Mouse (Mus musculus) embryonic facial prominence, embryonic 10.5 days (tissue): ENCODE measurements around the gene Ccdc47. TPM values are rescaled to one million over a fixed set of nuclear protein-coding genes. Genes with fewer than 3 reads are reported as not detected.
A peak's percentile ranks its signal among the peaks of the same experiment; 100 is the strongest.

Source experiments
- DNase-seq: peaks from one replicate; pipeline ENCODE4 v3.0.0-alpha.2; 2017; ENCODE audit warnings: low spot score
- H3K27ac ChIP-seq: fragments of 300-500 bp; sonication (generic); replicated peaks from 2 replicates; pipeline ENCODE4 v1.5.1; 2016; ENCODE audit warnings: mild to moderate bottlenecking
- H3K27me3 ChIP-seq: fragments of 300-500 bp; sonication (generic); replicated peaks from 2 replicates; pipeline ENCODE4 v1.6.1; 2016; ENCODE audit warnings: low read depth, mild to moderate bottlenecking; ENCODE audit not compliant: poor library complexity, severe bottlenecking
- H3K36me3 ChIP-seq: fragments of 300-500 bp; sonication (generic); replicated peaks from 2 replicates; pipeline ENCODE4 v1.6.1; 2016; ENCODE audit warnings: mild to moderate bottlenecking, moderate library complexity
- H3K4me1 ChIP-seq: fragments of 300-500 bp; sonication (generic); 2 replicates; pipeline ENCODE4 v1.6.1; 2016
- H3K4me3 ChIP-seq: fragments of 300-500 bp; sonication (generic); 2 replicates; pipeline ENCODE4 v1.5.1; 2016; ENCODE audit warnings: mild to moderate bottlenecking, moderate library complexity
- H3K9me3 ChIP-seq: fragments of 300-500 bp; sonication (generic); 2 replicates; pipeline ENCODE4 v1.6.1; 2016; ENCODE audit warnings: mild to moderate bottlenecking
- WGBS: fragments of 180-500 bp; shearing (Covaris S2); methylation state at CpG from one replicate; pipeline ENCODE4 v1.1.7; 2016; 5-methylcytosine and 5-hydroxymethylcytosine counted together
- polyA plus RNA-seq: library from polyadenylated mRNA; unstranded; fragments of >200 nt; fragmentation: Nextera tagmentation; extraction: Ambion mirVana; gene quantifications from 2 replicates; pipeline ENCODE4 v1.2.1, GENCODE M21; 2016

Ccdc47 gene
- polyA plus RNA-seq, 1 experiment from 2014 or later, result 71.2 TPM

DNA sequence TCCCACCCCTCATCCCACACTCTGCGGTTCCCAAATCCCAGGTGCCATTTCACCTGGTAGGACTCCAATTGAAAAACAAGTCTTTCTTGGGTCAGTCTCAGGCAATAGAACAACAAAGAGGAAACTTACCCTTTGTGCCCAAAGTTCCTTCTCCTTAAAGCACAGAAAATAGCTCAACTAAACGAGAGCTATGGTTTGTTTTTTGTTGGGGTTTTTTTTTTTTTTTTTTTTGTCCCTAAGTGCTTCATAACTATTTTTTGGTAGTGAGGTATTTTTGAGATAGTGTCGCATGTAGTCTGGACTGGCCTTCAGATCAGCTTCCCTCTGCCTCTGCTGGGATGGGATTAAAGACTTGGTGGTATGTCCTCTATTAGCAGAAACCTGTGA lies 22.0 kb downstream of the Ccdc47 start:
- 38% methylated on average over 3 of the region's 3 CpGs for WGBS
- no peaks in the 10 kb centered on the region for H3K9me3 ChIP-seq
- peak overlapping the region; percentile 89 for H3K27ac ChIP-seq
- peaks cover 27% of the 10 kb centered on the region for H3K36me3 ChIP-seq
- peak overlapping the region; percentile 85 for H3K4me3 ChIP-seq
- H3K27me3 ChIP-seq, result no peaks in the 10 kb centered on the region
- DNase-seq, result no peak
- H3K4me1 ChIP-seq, result peaks cover 12% of the 10 kb centered on the region

DNA sequence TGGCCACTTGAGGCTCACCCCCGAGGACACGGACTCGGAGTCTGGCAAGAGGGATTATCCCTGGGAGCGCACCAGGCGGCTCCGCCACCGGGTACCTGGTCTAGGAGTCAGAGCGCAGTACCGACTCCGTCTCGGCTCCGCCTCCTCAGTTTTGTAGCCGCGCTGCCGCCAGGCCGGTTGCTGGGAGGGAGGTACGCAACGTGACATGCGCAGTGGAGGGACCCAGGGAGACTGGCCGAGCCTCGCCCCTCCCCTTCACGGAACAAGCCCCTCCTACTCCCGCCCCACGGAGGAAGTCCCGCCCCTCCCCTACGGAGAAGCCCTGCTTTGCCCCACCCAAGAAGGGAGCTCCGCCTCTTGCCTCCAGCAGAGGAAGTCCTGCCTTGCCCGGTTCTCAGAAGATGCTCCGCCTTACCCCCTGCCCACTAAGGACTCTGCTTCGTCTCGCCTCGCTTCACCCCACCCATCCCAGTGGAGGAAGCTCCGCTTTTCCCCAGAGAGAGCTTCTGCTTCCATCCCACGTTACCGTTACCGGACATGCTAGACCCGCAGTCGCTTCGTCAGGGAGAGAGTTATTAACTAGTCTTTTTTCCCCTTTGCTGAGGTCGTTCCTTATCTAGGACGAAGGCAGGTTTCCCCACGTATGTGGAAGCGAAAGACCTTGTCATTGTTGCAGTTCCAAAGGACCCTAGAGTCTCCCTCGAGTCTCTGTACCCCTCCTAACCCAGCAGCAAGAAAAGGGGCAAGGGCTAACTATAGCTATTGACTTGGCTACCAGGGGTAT lies 22.6 kb downstream of the Ccdc47 start:
- DNase-seq, result peak; percentile 99
- no peaks in the 10 kb centered on the region for H3K27me3 ChIP-seq
- WGBS, result under 1% methylated on average over 44 of the region's 44 CpGs
- H3K4me1 ChIP-seq, result peaks cover 12% of the 10 kb centered on the region
- H3K36me3 ChIP-seq, result peaks cover 25% of the 10 kb centered on the region
- peak overlapping the region; percentile 89 for H3K27ac ChIP-seq
- no peaks in the 10 kb centered on the region for H3K9me3 ChIP-seq
- peak overlapping the region; percentile 85 for H3K4me3 ChIP-seq

DNA sequence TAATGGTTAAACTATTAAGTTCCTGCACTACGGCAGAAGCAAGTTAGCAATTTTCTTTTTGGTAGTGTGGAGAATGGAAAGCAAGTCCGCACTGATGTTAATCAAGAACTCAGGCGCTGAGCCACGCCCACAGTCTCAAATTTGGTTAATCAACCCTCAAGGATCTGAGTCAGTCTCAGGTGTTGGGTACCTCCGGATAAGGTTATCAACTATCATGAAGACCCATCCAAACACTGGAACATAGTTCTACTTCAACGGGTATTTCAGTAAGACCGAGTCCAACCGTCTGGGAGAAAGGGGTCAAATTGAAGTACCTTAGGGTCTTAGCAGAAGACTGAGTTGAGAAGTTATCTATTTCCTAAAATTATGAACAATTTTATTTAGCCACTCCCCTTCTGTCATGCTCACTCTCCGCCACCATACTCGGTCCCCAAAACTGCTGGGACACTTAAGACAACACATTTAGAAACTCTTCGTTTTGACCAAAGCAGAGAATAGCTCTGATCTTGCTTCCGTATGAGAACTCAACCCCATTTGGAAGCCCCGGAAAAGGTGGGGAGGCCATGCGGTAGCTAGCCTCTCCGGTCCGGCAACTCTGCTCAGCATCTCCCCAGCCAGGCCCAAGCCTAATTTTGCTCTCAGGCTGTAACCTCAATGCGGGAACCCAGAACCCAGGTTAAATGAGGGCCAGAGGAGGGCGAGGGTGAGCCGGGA lies 23.3 kb downstream of the Ccdc47 start:
- DNase-seq, result no peak
- WGBS, result 12% methylated on average over 19 of the region's 19 CpGs
- peak overlapping the region; percentile 85 for H3K4me3 ChIP-seq

GRCm38 (mm10) chr11:106192241-106192640 lies 23.9 kb downstream of the Ccdc47 start:
- Histone ChIP-seq H3K4me1 (peaks cover 12% of the 10 kb centered on the region), H3K36me3 (peaks cover 12% of the 10 kb centered on the region), H3K27me3 (no peaks in the 10 kb centered on the region), H3K4me3 (peak overlapping the region; percentile 85), H3K27ac (no peak overlapping the region), H3K9me3 (no peaks in the 10 kb centered on the region)
- WGBS, result 88% methylated on average over 5 of the region's 5 CpGs
- DNase-seq, result no peak

More for the DNA sequence above, 23.3 kb downstream of the Ccdc47 start:
- peaks cover 12% of the 10 kb centered on the region for H3K4me1 ChIP-seq
- H3K27me3 ChIP-seq, result no peaks in the 10 kb centered on the region
- H3K27ac ChIP-seq, result peak overlapping the region; percentile 89
- no peaks in the 10 kb centered on the region for H3K9me3 ChIP-seq
- peaks cover 17% of the 10 kb centered on the region for H3K36me3 ChIP-seq

DNA sequence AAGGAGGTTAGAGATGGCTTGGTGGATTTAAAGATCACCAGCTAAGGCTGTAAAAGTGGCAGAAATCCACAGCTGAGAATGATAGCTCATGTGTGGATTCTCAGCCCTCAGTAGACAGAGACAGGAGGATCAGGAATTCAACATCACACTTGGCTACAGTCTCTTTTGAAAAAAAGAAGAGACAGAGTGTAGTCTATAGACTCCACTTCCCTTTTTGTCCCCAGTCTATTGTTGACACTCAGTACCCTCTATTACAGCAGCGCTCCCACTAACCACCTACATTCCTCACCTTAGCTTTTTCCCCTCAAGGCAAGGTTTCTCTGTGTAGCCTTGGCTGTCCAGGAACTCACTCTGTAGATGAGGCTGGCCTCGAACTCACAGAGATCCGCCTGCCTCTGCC lies 24.4 kb downstream of the Ccdc47 start:
- 93% methylated on average over 3 of the region's 3 CpGs for WGBS
- no peaks in the 10 kb centered on the region for H3K9me3 ChIP-seq
- no peaks in the 10 kb centered on the region for H3K27me3 ChIP-seq
- DNase-seq, result no peak
- no peak overlapping the region for H3K27ac ChIP-seq
- peaks cover 12% of the 10 kb centered on the region for H3K4me1 ChIP-seq
- H3K4me3 ChIP-seq, result no peak overlapping the region
- H3K36me3 ChIP-seq, result peaks cover 8% of the 10 kb centered on the region

DNA sequence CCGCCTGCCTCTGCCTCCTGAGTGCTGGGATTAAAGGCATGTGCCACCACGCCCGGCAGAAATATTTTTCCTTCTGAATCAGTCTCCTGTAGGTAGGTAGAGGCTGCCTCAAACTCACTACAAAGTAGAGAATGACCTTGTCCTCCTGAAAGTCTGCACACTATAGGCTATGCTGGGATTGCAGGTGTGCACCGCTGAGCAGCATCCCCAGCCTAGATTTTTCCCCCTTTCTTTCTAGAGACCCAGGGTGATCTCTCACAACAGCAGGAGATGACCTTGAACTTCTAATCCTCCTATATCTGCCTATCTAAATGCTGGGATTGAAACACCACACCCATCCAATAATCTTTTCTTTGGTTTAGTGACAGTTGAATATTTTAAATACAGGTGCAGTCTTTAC lies 28.8 kb downstream of the Ccdc47 start:
- Histone ChIP-seq H3K36me3 (peaks cover 15% of the 10 kb centered on the region), H3K9me3 (no peaks in the 10 kb centered on the region), H3K27me3 (no peaks in the 10 kb centered on the region), H3K4me3 (no peak overlapping the region), H3K27ac (no peak overlapping the region), H3K4me1 (peaks cover 5% of the 10 kb centered on the region; the same call in 1 of the 2 replicates)
- no peak for DNase-seq
- WGBS, result 92% methylated on average over 4 of the region's 4 CpGs

DNA sequence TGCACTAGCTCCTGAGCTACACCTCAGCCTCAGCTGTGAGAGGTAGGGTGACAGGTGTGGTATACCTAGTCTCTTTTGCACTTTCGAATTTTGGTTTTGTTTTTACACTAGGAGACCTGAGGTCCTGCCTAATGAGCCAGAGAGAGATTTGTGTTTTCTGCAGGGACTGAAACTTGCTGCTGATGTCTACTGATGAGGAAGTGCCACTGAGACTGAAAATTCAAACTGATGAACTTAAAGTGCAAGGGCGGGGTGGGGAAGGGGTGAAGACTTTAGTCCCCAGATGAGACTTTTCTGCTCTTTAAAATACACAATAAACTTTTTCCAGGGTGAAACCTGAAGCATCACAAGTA lies 35.7 kb downstream of the Ccdc47 start:
- H3K4me1 ChIP-seq, result peaks cover 11% of the 10 kb centered on the region
- 84% methylated on average over 2 of the region's 2 CpGs for whole genome bisulfite sequencing
- no peak overlapping the region for H3K27ac ChIP-seq
- peaks cover 20% of the 10 kb centered on the region; the same call in 1 of the 2 replicates for H3K36me3 ChIP-seq
- no peak overlapping the region for H3K4me3 ChIP-seq
- DNase-seq, result no peak
- no peaks in the 10 kb centered on the region for H3K9me3 ChIP-seq
- no peaks in the 10 kb centered on the region for H3K27me3 ChIP-seq

GRCm38 (mm10) chr11:106179711-106180448 lies 36.3 kb downstream of the Ccdc47 start:
- H3K4me3 ChIP-seq, result no peak overlapping the region
- H3K4me1 ChIP-seq, result peaks cover 8% of the 10 kb centered on the region
- H3K36me3 ChIP-seq, result peaks cover 20% of the 10 kb centered on the region; the same call in 1 of the 2 replicates
- no peaks in the 10 kb centered on the region for H3K27me3 ChIP-seq
- WGBS, result 57% methylated on average over 7 of the region's 7 CpGs
- H3K27ac ChIP-seq, result no peak overlapping the region
- DNase-seq, result no peak
- H3K9me3 ChIP-seq, result no peaks in the 10 kb centered on the region

DNA sequence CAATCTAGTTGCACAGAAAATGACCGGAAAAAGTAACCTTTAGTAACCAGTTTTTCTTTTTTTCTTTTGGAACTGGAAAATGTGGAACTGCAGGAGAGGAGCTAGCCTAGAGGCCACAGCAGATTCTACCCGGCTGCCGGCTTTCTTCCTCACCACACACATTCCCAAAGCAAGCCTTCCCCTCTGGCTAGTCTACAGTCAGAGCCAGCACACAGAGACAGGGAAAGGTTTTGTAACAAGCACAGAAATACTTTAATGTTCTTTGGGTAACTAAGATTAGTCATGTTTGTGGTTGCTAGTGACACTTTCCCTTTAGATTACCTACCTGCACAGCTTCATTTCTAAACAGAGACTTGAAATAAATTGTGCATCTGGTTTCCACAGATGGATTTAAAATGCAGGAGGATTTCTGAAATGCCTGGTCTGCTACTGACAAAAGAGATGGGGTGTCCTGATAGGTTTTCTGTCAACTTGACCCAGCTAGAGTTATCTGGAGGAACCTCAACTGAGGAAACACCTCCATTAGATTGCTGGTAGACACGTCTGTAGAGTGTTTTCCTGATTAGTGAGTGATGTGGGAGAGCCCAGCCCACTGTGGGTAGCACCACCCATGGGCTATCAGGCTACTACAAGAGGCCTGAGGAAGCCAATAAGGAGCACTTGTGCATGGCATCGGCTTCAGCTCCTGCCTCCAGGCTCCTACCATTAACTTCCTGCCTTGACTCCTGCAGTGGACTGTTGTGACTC lies 37.9 kb downstream of the Ccdc47 start:
- H3K27me3 ChIP-seq, result no peaks in the 10 kb centered on the region
- H3K27ac ChIP-seq, result no peak overlapping the region
- peaks cover 11% of the 10 kb centered on the region for H3K4me1 ChIP-seq
- DNase-seq, result no peak
- H3K9me3 ChIP-seq, result no peaks in the 10 kb centered on the region
- H3K36me3 ChIP-seq, result peaks cover 16% of the 10 kb centered on the region
- 72% methylated on average over 5 of the region's 5 CpGs for WGBS
- no peak overlapping the region for H3K4me3 ChIP-seq

- WGBS, result 89% methylated on average over 5 of the region's 5 CpGs
- no peak for DNase-seq
- Histone ChIP-seq H3K9me3 (no peaks in the 10 kb centered on the region), H3K27me3 (no peaks in the 10 kb centered on the region), H3K27ac (no peak overlapping the region), H3K36me3 (peaks cover 24% of the 10 kb centered on the region), H3K4me1 (peaks cover 11% of the 10 kb centered on the region), H3K4me3 (no peak overlapping the region)
Observed at GRCm38 (mm10) chr11:106176372-106176771, 39.8 kb downstream of the Ccdc47 start.

- Histone ChIP-seq H3K9me3 (no peaks in the 10 kb centered on the region), H3K27me3 (no peaks in the 10 kb centered on the region), H3K4me3 (no peak overlapping the region), H3K27ac (no peak overlapping the region), H3K4me1 (peaks cover 11% of the 10 kb centered on the region), H3K36me3 (peaks cover 33% of the 10 kb centered on the region)
- DNase-seq, result no peak
- 70% methylated on average over 3 of the region's 3 CpGs for WGBS
Observed at GRCm38 (mm10) chr11:106175081-106175480, 41.1 kb downstream of the Ccdc47 start.

DNA sequence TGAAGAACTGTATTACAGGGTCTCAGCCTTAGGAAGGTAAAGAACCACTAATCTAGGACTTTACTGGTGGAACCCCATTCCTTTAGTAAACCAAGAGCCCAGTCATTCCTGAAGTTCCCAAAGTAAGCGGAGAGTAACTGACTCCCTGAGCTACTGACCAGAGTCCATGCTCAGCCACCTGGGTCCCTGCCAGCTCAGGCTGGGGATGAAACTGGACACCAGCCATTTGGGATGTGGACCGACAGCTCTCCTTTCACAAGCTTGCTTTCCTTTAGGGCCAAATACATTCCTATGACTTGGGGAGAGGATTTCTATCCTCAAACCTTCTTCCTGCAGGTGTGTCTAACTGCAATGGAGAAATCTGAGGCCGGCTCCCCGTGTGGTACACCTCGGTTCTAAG lies 41.8 kb downstream of the Ccdc47 start:
- H3K36me3 ChIP-seq, result peaks cover 41% of the 10 kb centered on the region
- H3K4me1 ChIP-seq, result 0 out of 2 replicates have a peak, but pooled peaks cover 7% of the 10 kb centered on the region
- no peaks in the 10 kb centered on the region for H3K27me3 ChIP-seq
- no peaks in the 10 kb centered on the region for H3K9me3 ChIP-seq
- H3K27ac ChIP-seq, result no peak overlapping the region
- WGBS, result 76% methylated on average over 5 of the region's 5 CpGs
- no peak for DNase-seq
- no peak overlapping the region for H3K4me3 ChIP-seq
